Mouse (Mus musculus): ENCODE results near the gene Vmn1r152.
"Not testable (repeated sequence)": the region's sequence is repeated elsewhere in the genome, so short reads cannot be mapped to it uniquely, and the experiment has no call there.

Gene Vmn1r152

DNA sequence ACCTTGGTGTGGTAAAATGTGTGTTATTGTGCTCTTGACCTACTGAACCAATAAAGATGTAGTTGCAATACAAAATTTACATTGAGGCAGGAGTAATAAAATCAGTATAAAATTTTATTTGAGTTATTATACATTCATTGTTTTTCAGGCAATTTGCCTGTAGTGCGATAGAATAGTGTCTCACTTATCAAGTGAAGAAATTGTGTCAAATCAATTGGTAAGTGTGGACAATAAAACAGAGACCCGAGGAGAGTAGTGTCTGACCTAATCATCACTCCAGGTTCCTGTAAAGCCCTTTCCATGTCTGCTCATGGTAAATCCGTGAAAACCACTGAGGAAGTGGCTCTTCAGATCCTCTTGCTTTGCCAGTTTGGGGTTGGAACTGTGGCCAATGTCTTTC, at the start of gene Vmn1r152:
Vmn1r152 (plus strand) TSS at position 301 of the 400 bp plus-strand sequence.
- not testable (repeated sequence) for DNase-seq (ENCODE audit: low read depth, low spot score)

DNA sequence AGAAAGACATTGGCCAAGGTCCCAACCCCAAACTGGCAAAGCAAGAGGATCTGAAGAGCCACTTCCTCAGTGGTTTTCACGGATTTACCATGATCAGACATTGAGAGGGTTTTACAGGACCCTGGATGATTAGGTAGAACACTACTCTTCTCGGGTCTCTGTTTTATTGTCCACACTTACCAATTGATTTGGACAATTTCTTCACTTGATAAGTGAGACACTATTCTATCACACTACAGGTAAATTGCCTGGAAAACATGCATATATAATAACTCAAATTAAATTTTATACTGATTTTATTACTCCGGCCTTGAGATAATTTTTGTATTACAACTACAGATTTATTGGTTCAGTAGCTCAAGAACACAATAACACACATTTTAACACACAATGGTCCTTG, 23.2 kb upstream of the Vmn1r152 start, which contains the start of gene Vmn1r151:
Vmn1r151 (minus strand) TSS at position 101 of the 400 bp plus-strand sequence.
- not testable (repeated sequence) for DNase-seq (ENCODE audit: low read depth, low spot score)

DNA sequence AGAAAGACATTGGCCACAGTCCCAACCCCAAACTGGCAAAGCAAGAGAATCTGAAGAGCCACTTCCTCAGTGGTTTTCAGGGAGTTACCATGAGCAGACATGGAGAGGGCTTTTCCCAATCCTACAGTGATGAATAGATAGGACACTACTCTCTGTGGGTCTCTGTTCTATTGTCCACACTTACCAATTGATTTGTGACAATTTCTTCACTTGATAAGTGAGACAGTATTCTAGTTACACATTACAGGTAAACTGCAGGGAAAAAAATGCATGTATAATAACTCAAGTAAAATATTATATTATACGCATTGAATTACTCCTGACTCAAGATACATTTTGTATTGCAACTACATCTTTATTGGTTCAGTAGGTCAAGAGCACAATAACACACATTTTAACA, 12.0 kb downstream of the Vmn1r152 start, which contains the start of gene Gm8677:
Gm8677 (minus strand) TSS at position 101 of the 400 bp plus-strand sequence.
- DNase-seq (ENCODE audit: low read depth, low spot score) = not testable (repeated sequence)

DNA sequence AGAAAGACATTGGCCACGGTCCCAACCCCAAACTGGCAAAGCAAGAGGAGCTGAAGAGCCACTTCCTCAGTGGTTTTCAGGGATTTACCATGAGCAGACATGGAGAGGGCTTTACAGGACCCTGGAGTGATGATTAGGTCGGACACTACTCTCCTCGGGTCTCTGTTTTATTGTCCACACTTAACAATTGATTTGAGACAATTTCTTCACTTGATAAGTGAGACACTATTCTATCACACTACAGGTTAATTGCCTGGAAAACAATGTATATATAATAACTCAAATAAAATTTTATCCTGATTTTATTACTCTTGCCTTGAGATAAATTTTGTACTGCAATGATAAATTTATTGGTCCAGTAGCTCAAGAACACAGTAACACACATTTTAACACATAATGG, 42.5 kb downstream of the Vmn1r152 start, which contains the start of gene Gm4201:
Gm4201 (minus strand) TSS at position 101 of the 400 bp plus-strand sequence.
- DNase-seq (ENCODE audit: low read depth, low spot score) = not testable (repeated sequence)

All from CD4-positive, CD25-positive, alpha-beta regulatory T cell, adult 2 months (primary cell).